Mouse (Mus musculus): ENCODE data around the gene Large2.
"Not testable (repeated sequence)": the region's sequence is repeated elsewhere in the genome, so short reads cannot be mapped to it uniquely, and the experiment has no call there.

Large2 gene

GRCm38 (mm10) chr2:92374514-92374913, at the start of gene Large2, which contains the start of gene Pex16:
Gene Large2, minus strand, starts transcription at chr2:92374869.
Gene Pex16, plus strand, starts transcription at chr2:92374676.
- in situ Hi-C loops (cut with MboI, MseI), result no loop called here

- in situ Hi-C loops (cut with MboI, MseI), result no loop called here
These were observed 49.2 kb upstream of the Large2 start for GRCm38 (mm10) chr2:92423702-92424461.

GRCm38 (mm10) chr2:92423156-92423555, 48.5 kb upstream of the Large2 start:
- in situ Hi-C loops (cut with MboI, MseI), result no loop called here

- in situ Hi-C loops (cut with MboI, MseI), result no loop called here
These were observed 47.9 kb upstream of the Large2 start for GRCm38 (mm10) chr2:92422388-92423135.

GRCm38 (mm10) chr2:92421723-92422387, 47.2 kb upstream of the Large2 start:
- in situ Hi-C loops (cut with MboI, MseI), result no loop called here

- in situ Hi-C loops (cut with MboI, MseI), result no loop called here
These were observed 37.0 kb upstream of the Large2 start for GRCm38 (mm10) chr2:92411705-92412104.

- in situ Hi-C loops (cut with MboI, MseI), result no loop called here
These were observed 33.8 kb upstream of the Large2 start for GRCm38 (mm10) chr2:92408309-92409045.

GRCm38 (mm10) chr2:92405687-92406086, 31.0 kb upstream of the Large2 start:
- in situ Hi-C loops (cut with MboI, MseI), result no loop called here

- in situ Hi-C loops (cut with MboI, MseI), result no loop called here
These were observed 30.1 kb upstream of the Large2 start for GRCm38 (mm10) chr2:92404737-92405136.

- in situ Hi-C loops (cut with MboI, MseI), result no loop called here
These were observed 29.2 kb upstream of the Large2 start for GRCm38 (mm10) chr2:92403776-92404319.

GRCm38 (mm10) chr2:92402591-92403326, 28.1 kb upstream of the Large2 start:
- in situ Hi-C loops (cut with MboI, MseI), result no loop called here

GRCm38 (mm10) chr2:92401091-92401561, 26.5 kb upstream of the Large2 start, which contains the start of gene Mapk8ip1:
Gene Mapk8ip1, minus strand, starts transcription at chr2:92401263.
- in situ Hi-C loops (cut with MboI, MseI), result no loop called here

- in situ Hi-C loops (cut with MboI, MseI), result no loop called here
These were observed 26.0 kb upstream of the Large2 start for GRCm38 (mm10) chr2:92400682-92401081.

- in situ Hi-C loops (cut with MboI, MseI), result not testable (repeated sequence)
These were observed 25.2 kb upstream of the Large2 start for GRCm38 (mm10) chr2:92399877-92400276.

GRCm38 (mm10) chr2:92397436-92397835, 22.8 kb upstream of the Large2 start:
- in situ Hi-C loops (cut with MboI, MseI), result no loop called here

- in situ Hi-C loops (cut with MboI, MseI), result no loop called here
These were observed 20.9 kb upstream of the Large2 start for GRCm38 (mm10) chr2:92395535-92395934.

GRCm38 (mm10) chr2:92392318-92393264, 17.9 kb upstream of the Large2 start:
- in situ Hi-C loops (cut with MboI, MseI), result no loop called here

- in situ Hi-C loops (cut with MboI, MseI), result no loop called here
These were observed 17.1 kb upstream of the Large2 start for GRCm38 (mm10) chr2:92391703-92392317.

GRCm38 (mm10) chr2:92391116-92391515, 16.4 kb upstream of the Large2 start:
- in situ Hi-C loops (cut with MboI, MseI), result no loop called here
